Mouse (Mus musculus): ENCODE results near the gene Sh3gl1. TPM values are rescaled to one million over a fixed set of nuclear protein-coding genes. Genes with fewer than 3 reads are reported as not detected.

Sh3gl1 gene
- polyA plus RNA-seq, 1 experiment from 2014 or later, result 124 TPM

DNA sequence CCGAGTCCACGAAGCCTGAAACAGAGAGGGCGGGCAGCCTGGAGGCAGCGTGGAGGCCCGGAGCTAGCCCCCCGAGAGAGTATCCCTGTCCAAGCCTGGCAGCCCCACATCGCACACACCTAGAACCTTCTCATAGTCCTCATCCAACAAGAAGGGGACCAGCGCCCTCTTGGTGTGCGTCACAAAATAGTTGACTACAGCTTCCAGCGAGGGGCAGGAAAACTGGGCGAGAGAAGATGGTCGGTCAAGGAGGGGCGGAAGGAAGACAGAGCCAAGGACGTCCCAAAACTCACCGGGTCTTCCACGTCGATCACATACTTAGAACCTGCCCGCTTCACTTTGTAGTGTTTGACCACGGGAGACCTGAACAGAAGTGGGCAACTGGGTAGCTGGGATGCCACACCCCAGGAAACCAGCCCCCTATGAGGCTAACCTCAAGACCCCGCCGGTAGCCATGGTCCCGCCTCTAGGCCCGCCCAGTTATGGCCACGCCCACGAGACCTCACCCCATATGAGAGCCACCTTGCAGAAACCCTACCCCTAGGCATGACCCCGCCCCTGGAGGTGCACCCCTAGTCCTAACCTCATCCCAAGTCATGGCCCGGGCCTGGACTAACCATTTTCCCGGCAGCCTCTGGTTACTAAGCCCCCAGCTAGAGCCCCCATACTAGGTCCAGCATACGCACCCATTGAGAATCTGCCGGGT, 36.5 kb downstream of the Sh3gl1 start:
- Histone ChIP-seq H3K9me3 (no peaks in the 10 kb centered on the region), H3K4me3 (replicated peaks) (no peak overlapping the region), H3K27me3 (replicated peaks) (no peaks in the 10 kb centered on the region), H3K36me3 (peaks cover 5% of the 10 kb centered on the region; the same call in 1 of the 2 replicates), H3K9ac (no peak overlapping the region), H3K4me1 (replicated peaks) (peaks cover 3% of the 10 kb centered on the region; the same call in 1 of the 2 replicates), H3K4me2 (replicated peaks) (peak overlapping the region; percentile 22; the same call in 1 of the 2 replicates), H3K27ac (no peak overlapping the region)
- no peak for ATAC-seq
- 18% methylated on average over 30 of the region's 30 CpGs for WGBS

DNA sequence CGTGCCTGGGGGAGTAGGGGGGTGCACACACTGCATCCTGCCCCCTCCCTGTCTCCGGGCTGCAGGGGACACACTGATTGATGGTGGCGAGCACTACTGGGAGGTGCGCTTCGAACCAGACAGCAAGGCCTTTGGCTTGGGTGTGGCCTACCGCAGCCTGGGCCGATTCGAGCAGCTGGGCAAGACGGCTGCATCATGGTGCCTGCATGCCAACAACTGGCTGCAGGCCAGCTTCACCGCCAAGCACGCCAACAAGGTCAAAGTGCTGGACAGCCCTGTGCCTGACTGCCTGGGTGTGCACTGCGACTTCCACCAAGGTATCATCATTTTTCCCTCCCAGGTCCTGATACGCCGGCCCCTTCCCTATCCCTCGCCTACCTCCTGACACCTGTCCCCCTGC, 40.4 kb downstream of the Sh3gl1 start:
- Histone ChIP-seq H3K9me3 (no peaks in the 10 kb centered on the region), H3K4me1 (replicated peaks) (0 out of 2 replicates have a peak, but pooled peaks cover 3% of the 10 kb centered on the region), H3K4me2 (replicated peaks) (no peak overlapping the region), H3K36me3 (peaks cover 5% of the 10 kb centered on the region; the same call in 1 of the 2 replicates), H3K27ac (no peak overlapping the region), H3K4me3 (replicated peaks) (no peak overlapping the region), H3K9ac (no peak overlapping the region), H3K27me3 (replicated peaks) (no peaks in the 10 kb centered on the region)
- 79% methylated on average over 15 of the region's 15 CpGs for WGBS
- ATAC-seq, result peak; percentile 31

DNA sequence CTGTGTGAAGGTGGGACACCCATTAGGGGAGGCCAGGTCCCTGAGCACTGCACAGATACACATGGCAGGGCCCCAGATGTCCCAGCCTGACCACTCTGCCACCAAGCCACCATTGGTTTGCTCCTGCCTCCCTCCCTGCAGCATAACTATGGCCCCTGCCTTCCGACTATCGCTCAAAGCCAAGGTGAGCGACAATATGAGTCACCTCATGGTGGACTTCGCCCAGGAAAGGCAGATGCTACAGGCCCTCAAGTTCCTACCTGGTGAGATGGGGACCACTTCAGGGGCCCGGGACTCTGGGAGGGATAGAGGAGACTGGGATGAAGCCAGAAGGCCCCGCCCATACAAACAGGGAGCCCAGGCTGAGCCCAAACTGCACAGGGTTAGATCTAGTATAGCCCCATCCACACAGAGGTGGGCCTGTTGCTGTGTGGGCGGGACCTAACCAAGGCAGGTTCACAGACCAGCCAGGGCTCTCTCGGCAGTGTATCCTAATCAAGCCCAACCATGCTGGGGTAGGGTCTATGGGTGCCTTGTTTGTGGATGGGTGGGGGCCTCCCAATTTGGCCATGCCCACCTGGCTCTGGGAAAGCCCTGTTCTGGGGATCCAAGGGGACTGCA, 46.0 kb downstream of the Sh3gl1 start:
- peaks cover 9% of the 10 kb centered on the region; the same call in 1 of the 2 replicates for H3K4me1 ChIP-seq (replicated peaks)
- 0 out of 2 replicates have a peak overlapping the region, but pooled peaks have one; percentile 3 for H3K4me3 ChIP-seq (replicated peaks)
- H3K4me2 ChIP-seq (replicated peaks), result no peak overlapping the region
- H3K36me3 ChIP-seq, result no peaks in the 10 kb centered on the region
- 75% methylated on average over 8 of the region's 8 CpGs for WGBS
- H3K9me3 ChIP-seq, result no peaks in the 10 kb centered on the region
- ATAC-seq, result peak; percentile 63
- no peaks in the 10 kb centered on the region for H3K27me3 ChIP-seq (replicated peaks)
- no peak overlapping the region for H3K9ac ChIP-seq
- no peak overlapping the region for H3K27ac ChIP-seq

DNA sequence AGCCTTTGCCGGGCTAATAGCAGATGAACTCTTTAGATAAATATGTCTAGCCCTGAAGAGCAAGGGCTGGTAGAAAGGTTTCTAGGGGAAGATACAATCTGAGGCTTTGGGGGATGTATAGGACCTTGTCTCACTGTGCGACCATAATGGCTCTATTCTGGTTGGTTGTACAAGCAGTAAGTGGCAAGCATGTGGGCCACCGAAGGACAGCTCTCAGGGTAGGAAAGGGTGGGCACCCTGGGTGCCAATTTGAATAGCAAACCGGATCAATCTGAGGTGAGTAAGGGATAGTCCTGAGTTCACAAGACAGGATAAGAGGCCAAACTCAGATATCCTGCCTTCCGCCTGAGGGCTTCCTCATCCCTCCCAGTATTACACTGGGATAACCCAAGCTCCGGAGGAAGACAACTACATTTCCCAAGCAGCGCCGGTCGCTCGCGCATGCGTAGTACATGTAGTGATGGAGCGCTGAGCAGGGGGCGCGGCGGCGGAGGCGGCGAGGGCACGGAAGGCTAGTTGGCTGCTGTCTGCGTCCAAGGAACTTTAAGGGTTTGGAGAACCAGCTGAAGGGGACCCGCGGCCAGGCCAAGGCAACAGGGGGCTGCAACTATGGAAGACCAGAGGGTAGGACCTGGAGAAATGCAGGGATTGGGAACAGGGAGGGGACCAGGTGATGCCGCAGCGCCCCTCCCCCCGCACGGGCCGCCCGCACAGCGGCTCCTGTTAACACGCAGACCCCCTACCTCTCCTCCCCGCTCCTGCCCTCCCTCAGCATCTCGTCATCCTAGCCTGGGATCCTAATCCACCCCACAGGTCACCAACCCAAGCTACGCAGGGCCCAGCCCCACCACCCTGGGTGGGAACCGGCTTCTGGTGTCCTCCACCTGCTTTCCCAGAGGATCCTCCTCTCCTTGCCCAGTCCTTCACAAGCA, 50.1 kb downstream of the Sh3gl1 start, which contains the start of gene Fsd1:
Fsd1 (plus strand) TSS at position 480 of the 932 bp plus-strand sequence.
- peak within 1 kb of the TSS; percentile 33; the same call in 1 of the 2 replicates for H3K9ac ChIP-seq
- no peaks in the 10 kb centered on the region for H3K27me3 ChIP-seq (replicated peaks)
- H3K36me3 ChIP-seq, result no peaks in the 10 kb centered on the region
- no peaks in the 10 kb centered on the region for H3K9me3 ChIP-seq
- peak within 1 kb of the TSS; percentile 45 for H3K4me3 ChIP-seq (replicated peaks)
- H3K27ac ChIP-seq, result no peak within 1 kb of the TSS
- H3K4me2 ChIP-seq (replicated peaks), result peak within 1 kb of the TSS; percentile 73
- WGBS, result 9% methylated on average over 32 of the region's 35 CpGs
- peaks cover 9% of the 10 kb centered on the region; the same call in 1 of the 2 replicates for H3K4me1 ChIP-seq (replicated peaks)
- peak; percentile 24; the same call in 1 of the 2 replicates for ATAC-seq

DNA sequence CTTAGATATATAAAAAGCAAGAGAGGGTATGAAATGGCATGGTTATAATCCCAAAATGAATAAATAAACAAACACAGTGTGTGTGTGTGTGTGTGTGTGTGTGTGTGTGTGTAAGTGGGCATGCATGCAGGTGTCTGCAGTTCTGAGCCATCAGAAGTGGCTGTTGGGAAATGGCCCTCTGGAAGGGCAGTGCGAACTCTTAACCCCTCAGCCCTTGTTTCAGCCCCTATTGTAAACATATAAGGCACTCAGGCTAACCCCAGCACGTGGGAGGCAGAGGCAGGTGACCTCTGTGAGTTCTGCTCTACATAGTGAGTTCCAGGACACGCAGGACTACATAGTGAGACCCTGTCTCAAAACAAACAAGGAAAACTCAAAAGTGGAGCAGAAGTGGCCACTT, 59.1 kb downstream of the Sh3gl1 start:
- H3K27ac ChIP-seq, result no peak overlapping the region
- H3K36me3 ChIP-seq, result no peaks in the 10 kb centered on the region
- H3K4me2 ChIP-seq (replicated peaks), result no peak overlapping the region
- WGBS, result 24% methylated on average over 3 of the region's 3 CpGs
- no peaks in the 10 kb centered on the region for H3K27me3 ChIP-seq (replicated peaks)
- no peak for ATAC-seq
- H3K9me3 ChIP-seq, result no peaks in the 10 kb centered on the region
- H3K4me1 ChIP-seq (replicated peaks), result peaks cover 12% of the 10 kb centered on the region; the same call in 1 of the 2 replicates
- H3K9ac ChIP-seq, result no peak overlapping the region
- H3K4me3 ChIP-seq (replicated peaks), result no peak overlapping the region

DNA sequence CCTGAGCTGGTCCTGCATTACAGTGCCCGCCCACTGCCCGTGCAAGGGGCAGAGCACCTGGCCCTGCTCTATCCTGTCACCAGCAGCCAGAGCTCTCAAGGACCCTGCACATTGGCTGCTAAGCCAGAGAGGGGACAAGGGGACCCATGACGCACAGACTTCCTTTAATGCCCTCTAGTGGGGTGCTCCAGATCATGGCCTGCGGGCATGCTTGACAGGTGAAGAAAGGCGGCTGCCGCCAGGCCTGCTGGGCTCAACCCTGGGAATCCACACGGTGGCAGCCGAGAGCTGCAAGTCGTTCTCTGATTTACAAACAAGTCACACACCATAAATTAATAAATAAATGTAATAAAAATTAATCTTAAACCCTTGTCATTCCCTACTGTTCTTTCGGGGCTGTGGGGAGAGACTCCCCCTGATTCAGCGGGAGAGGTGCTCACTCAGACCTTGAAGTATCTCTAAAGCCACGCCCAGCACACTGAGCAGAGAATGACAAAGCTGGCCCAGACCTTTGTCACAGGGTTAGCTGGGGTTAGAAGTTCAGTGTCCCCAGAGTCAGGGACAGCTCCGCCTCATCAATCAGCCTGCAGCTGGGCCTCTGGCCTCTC, 60.1 kb downstream of the Sh3gl1 start:
- Histone ChIP-seq H3K4me2 (replicated peaks) (peak overlapping the region; percentile 33; the same call in 1 of the 2 replicates), H3K9ac (no peak overlapping the region), H3K4me3 (replicated peaks) (no peak overlapping the region), H3K9me3 (no peaks in the 10 kb centered on the region), H3K36me3 (no peaks in the 10 kb centered on the region), H3K27ac (no peak overlapping the region), H3K4me1 (replicated peaks) (peaks cover 13% of the 10 kb centered on the region), H3K27me3 (replicated peaks) (peaks cover 4% of the 10 kb centered on the region; the same call in 1 of the 2 replicates)
- WGBS, result 13% methylated on average over 13 of the region's 13 CpGs
- ATAC-seq, result peak; percentile 90

DNA sequence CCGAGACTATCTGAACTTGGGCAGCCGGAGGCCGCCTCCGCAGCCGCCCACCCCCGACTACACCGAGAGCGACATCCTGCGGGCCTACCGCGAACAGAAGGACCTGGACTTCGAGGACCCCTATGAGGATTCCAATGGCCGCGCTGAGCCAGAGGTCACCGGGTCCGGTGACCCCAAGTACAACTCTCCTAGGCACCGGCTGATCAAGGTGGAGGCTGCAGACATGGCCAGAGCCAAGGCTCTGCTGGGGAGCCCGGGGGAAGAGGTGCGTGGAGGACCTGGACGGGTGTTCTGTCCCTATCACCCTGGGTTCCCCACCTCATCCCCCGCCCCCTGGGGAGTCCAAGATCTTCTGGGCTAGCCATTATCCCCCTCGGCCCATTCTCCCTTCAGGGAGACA, 65.0 kb downstream of the Sh3gl1 start:
- Histone ChIP-seq H3K4me2 (replicated peaks) (peak overlapping the region; percentile 86; the same call in 1 of the 2 replicates), H3K27ac (no peak overlapping the region), H3K27me3 (replicated peaks) (peaks cover 18% of the 10 kb centered on the region; the same call in 1 of the 2 replicates), H3K9me3 (no peaks in the 10 kb centered on the region), H3K36me3 (peaks cover 9% of the 10 kb centered on the region), H3K4me1 (replicated peaks) (peaks cover 15% of the 10 kb centered on the region), H3K4me3 (replicated peaks) (peak overlapping the region; percentile 45; the same call in 1 of the 2 replicates), H3K9ac (no peak overlapping the region)
- WGBS, result 40% methylated on average over 22 of the region's 22 CpGs
- no peak for ATAC-seq

DNA sequence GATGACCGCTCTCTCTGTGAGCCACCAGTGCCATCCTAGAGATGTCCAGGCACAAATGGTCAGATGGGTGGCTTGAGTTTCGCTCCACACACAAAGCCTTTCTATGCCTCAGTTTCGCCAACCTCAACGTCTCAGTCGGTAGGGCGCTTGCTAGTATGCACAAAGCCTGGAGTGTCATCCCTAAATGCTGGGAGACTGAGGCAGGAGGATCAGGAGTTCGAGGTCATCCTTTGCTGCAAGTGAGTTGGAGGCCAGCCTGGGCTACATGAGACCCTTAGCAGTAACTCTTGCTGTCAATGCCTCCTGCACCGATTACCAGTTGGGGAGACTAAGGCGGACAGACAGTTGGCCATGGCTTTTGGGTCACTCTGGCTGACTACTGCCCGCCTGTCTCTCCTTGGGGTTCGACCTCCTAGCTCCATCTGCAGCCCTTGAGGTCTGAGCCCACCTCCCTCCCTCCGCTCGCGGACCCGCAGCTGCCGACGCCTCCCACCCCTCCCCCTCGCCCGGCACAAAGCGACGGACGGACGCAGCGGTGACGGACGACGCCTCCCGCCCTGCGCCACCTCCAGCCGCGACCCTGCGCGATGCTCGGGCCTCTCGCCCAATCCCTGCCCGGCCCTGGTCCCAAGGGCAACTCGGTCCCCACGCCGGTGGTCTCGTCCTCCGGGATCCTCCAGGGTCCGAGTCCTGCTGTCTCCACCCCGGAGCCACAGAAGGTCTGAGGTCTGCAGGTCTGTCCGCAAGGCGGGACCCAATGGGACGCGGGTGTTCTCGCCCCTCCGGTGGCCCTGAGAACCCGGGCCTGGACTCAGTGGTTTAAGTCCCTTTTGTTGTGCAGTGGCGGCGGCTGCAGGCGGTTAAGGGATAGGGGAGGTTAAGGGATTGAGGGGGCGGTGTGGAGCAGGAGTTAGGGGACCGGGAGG, 66.2 kb downstream of the Sh3gl1 start, which contains the start of gene Shd:
Shd (plus strand) TSS at position 502 of the 926 bp plus-strand sequence.
- H3K9me3 ChIP-seq, result no peaks in the 10 kb centered on the region
- peak; percentile 53 for ATAC-seq
- WGBS, result 9% methylated on average over 54 of the region's 55 CpGs
- H3K4me2 ChIP-seq (replicated peaks), result peak within 1 kb of the TSS; percentile 86
- peaks cover 9% of the 10 kb centered on the region for H3K4me1 ChIP-seq (replicated peaks)
- no peak within 1 kb of the TSS for H3K27ac ChIP-seq
- H3K36me3 ChIP-seq, result peaks cover 12% of the 10 kb centered on the region
- peak within 1 kb of the TSS; percentile 47 for H3K9ac ChIP-seq
- H3K27me3 ChIP-seq (replicated peaks), result peaks cover 18% of the 10 kb centered on the region; the same call in 1 of the 2 replicates
- peak within 1 kb of the TSS; percentile 45 for H3K4me3 ChIP-seq (replicated peaks)

DNA sequence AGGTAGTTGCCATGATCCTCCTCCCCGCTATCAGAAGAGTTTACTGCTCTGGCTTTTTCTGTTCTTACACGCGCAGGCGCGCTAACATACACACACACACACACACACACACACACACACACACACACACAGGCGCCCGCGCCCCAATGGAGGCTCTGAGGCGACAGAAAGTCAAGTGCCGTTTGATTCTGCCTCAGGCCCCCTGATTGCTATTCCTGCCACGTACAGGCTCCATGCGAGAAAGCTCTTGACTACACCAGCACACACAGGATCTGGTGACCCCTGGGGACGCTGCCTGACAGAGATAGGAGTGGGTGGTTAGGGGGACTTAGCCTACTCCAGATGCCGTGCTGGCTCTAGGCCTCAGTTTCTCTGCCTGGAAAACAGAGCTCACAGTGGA, 66.9 kb downstream of the Sh3gl1 start:
- 45% methylated on average over 14 of the region's 14 CpGs for WGBS
- Histone ChIP-seq H3K27ac (no peak overlapping the region), H3K9ac (no peak overlapping the region)

DNA sequence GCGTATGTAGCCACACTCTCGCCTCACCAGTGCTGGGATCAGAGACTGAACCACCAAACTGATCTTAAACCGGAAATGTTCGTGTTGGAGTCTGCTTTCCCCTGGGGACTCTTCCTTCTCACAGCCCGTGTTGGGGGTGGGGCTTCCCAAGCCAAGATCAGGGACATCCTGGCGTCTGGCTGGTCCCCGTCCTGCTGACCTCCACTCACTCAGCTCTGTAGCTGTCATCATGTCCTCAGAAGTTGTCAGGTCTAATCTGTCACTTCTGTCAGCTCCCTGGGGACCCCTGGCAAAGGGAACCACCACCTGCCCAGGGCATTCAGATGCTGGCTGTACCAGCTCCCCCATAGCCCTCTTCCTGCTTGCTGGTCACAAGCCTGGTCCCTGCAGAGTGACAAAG, 68.2 kb downstream of the Sh3gl1 start:
- no peaks in the 10 kb centered on the region for H3K9me3 ChIP-seq
- no peak overlapping the region for H3K4me2 ChIP-seq (replicated peaks)
- 65% methylated on average over 7 of the region's 7 CpGs for WGBS
- no peak overlapping the region for H3K27ac ChIP-seq
- peaks cover 22% of the 10 kb centered on the region for H3K36me3 ChIP-seq
- H3K27me3 ChIP-seq (replicated peaks), result peaks cover 18% of the 10 kb centered on the region; the same call in 1 of the 2 replicates
- H3K4me1 ChIP-seq (replicated peaks), result peaks cover 11% of the 10 kb centered on the region
- no peak overlapping the region for H3K4me3 ChIP-seq (replicated peaks)
- H3K9ac ChIP-seq, result no peak overlapping the region
- no peak for ATAC-seq

More for the DNA sequence above, 66.9 kb downstream of the Sh3gl1 start:
- H3K36me3 ChIP-seq, result peaks cover 19% of the 10 kb centered on the region
- ATAC-seq, result no peak
- H3K4me1 ChIP-seq (replicated peaks), result peaks cover 9% of the 10 kb centered on the region
- peaks cover 18% of the 10 kb centered on the region; the same call in 1 of the 2 replicates for H3K27me3 ChIP-seq (replicated peaks)
- no peak overlapping the region for H3K4me3 ChIP-seq (replicated peaks)
- H3K9me3 ChIP-seq, result no peaks in the 10 kb centered on the region
- peak overlapping the region; percentile 86; the same call in 1 of the 2 replicates for H3K4me2 ChIP-seq (replicated peaks)

Data from intestine, embryonic 15.5 days (tissue).